Mouse (Mus musculus): ENCODE results near the gene Mob1a.

Gene Mob1a

GRCm38 (mm10) chr6:83381510-83382491 lies 56.0 kb downstream of the Mob1a start:
- DNase-seq (ENCODE audit: extremely low spot score, low read depth, low spot score): no peak

- no peak for DNase-seq (ENCODE audit: extremely low spot score, low read depth, low spot score)
Measured at GRCm38 (mm10) chr6:83385569-83386090, 59.8 kb downstream of the Mob1a start.

- DNase-seq (ENCODE audit: extremely low spot score, low read depth, low spot score): no peak
Measured at GRCm38 (mm10) chr6:83392166-83392780, 66.5 kb downstream of the Mob1a start.

All from hindlimb bud, embryonic 11.5 days (tissue).